Mouse (Mus musculus): ENCODE data around the gene Lca5. TPM values are rescaled to one million over a fixed set of nuclear protein-coding genes. Genes with fewer than 3 reads are reported as not detected.
A peak's percentile ranks its signal among the peaks of the same experiment; 100 is the strongest.

Lca5 gene
- polyA plus RNA-seq, 1 experiment from 2014 or later, result 10.9 TPM

DNA sequence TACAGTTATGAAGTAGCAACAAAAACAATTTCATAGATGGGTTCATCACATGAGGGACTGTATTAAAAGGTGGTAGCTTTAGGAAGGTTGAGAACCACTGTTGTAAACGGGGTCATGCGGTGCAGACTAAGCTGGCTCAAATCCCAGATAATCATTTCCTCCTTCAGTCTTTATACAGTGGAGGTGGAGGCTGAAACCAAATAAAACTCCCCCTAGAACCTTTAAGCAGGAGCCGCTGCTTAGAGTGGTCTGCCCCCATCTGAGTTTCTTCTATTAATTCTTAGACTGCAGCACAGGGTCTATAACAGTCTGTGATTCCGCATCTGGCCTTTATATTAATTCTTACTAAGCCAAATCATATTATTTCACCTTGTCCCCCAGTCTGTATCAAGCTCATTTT is 85.1 kb downstream of the Lca5 start:
- no peak for ATAC-seq (replicated peaks; ENCODE audit: low FRiP score, low read depth)
- peaks cover 6% of the 10 kb centered on the region; the same call in 1 of the 2 replicates for H3K4me1 ChIP-seq (replicated peaks; ENCODE audit: insufficient read depth, low read length)

DNA sequence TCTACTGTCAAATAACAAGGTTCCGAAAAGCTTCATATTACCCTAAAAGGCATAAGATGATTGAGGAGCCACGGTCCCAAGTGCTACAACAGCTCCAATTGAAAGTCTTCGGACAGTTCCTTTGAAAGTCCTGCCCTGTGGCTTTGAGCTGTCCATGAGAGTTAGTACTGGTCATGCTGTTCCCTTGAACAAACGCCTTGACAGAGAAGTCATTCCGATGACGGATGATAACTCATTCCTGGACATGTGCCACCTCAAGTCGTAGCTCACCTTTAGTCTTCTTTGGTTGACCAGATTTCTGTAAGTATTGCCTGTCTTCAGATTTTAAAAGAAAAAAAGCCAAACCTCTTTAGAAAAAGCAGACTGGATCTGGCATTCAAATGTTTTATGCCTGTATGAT is 87.6 kb downstream of the Lca5 start:
- no peak overlapping the region for H3K27ac ChIP-seq
- H3K9me3 ChIP-seq (replicated peaks; ENCODE audit: low read length), result no peaks in the 10 kb centered on the region
- 54% methylated on average over 7 of the region's 7 CpGs for whole genome bisulfite sequencing
- ATAC-seq (replicated peaks; ENCODE audit: low FRiP score, low read depth), result no peak
- H3K36me3 ChIP-seq (ENCODE audit: insufficient read depth, low read length), result no peaks in the 10 kb centered on the region
- no peaks in the 10 kb centered on the region for H3K27me3 ChIP-seq (ENCODE audit: insufficient read depth, low read length)
- no peak overlapping the region for H3K4me2 ChIP-seq (ENCODE audit: low read length)
- H3K4me1 ChIP-seq (replicated peaks; ENCODE audit: insufficient read depth, low read length), result peaks cover 11% of the 10 kb centered on the region
- no peak for DNase-seq (ENCODE audit: low spot score)
- no peak for TF ChIP-seq CTCF (IDR thresholded peaks at IDR 0.05; ENCODE audit: low read depth)
- no peak overlapping the region for H3K9ac ChIP-seq (ENCODE audit: low read depth, low read length)
- no peak overlapping the region for H3K4me3 ChIP-seq (replicated peaks; ENCODE audit: low read depth, low read length)

More for the DNA sequence above, 85.1 kb downstream of the Lca5 start:
- no peak for TF ChIP-seq CTCF (IDR thresholded peaks at IDR 0.05; ENCODE audit: low read depth)
- no peak overlapping the region for H3K27ac ChIP-seq
- H3K4me2 ChIP-seq (ENCODE audit: low read length), result no peak overlapping the region
- H3K9ac ChIP-seq (ENCODE audit: low read depth, low read length), result no peak overlapping the region
- no peaks in the 10 kb centered on the region for H3K27me3 ChIP-seq (ENCODE audit: insufficient read depth, low read length)
- 50% methylated on average over 4 of the region's 4 CpGs for WGBS
- no peak overlapping the region for H3K4me3 ChIP-seq (replicated peaks; ENCODE audit: low read depth, low read length)
- no peaks in the 10 kb centered on the region for H3K9me3 ChIP-seq (replicated peaks; ENCODE audit: low read length)
- no peaks in the 10 kb centered on the region for H3K36me3 ChIP-seq (ENCODE audit: insufficient read depth, low read length)
- DNase-seq (ENCODE audit: low spot score), result peak; percentile 33

DNA sequence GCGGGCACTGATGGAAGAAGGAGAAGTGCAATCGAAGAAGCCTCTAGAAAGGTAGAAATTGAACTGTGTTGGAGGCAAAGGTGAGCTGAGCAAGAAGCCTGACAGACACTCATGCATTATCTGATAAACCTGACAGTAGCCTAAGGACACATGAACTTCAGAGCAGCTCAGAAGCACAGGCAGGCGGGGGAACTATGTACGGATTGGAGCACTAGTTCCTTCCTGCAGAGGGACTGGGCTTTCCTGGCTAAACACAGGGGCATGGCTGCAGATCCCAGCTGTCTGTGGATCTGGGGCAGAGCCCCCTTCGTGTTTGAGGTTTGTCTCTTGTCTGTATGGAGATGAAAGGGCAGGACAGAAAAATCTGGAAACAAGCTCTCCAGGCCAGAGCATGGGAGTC is 89.8 kb downstream of the Lca5 start:
- no peaks in the 10 kb centered on the region for H3K27me3 ChIP-seq (ENCODE audit: insufficient read depth, low read length)
- H3K4me3 ChIP-seq (replicated peaks; ENCODE audit: low read depth, low read length), result no peak overlapping the region
- no peaks in the 10 kb centered on the region for H3K9me3 ChIP-seq (replicated peaks; ENCODE audit: low read length)
- H3K27ac ChIP-seq, result peak overlapping the region; percentile 74
- DNase-seq (ENCODE audit: low spot score) (peak; percentile 36), ATAC-seq (replicated peaks; ENCODE audit: low FRiP score, low read depth) (no peak; the same call in 1 of the 2 replicates)
- 47% methylated on average over 5 of the region's 5 CpGs for WGBS
- H3K36me3 ChIP-seq (ENCODE audit: insufficient read depth, low read length), result no peaks in the 10 kb centered on the region
- H3K9ac ChIP-seq (ENCODE audit: low read depth, low read length), result no peak overlapping the region
- no peak for TF ChIP-seq CTCF (IDR thresholded peaks at IDR 0.05; ENCODE audit: low read depth)
- no peak overlapping the region for H3K4me2 ChIP-seq (ENCODE audit: low read length)
- H3K4me1 ChIP-seq (replicated peaks; ENCODE audit: insufficient read depth, low read length), result peaks cover 11% of the 10 kb centered on the region

DNA sequence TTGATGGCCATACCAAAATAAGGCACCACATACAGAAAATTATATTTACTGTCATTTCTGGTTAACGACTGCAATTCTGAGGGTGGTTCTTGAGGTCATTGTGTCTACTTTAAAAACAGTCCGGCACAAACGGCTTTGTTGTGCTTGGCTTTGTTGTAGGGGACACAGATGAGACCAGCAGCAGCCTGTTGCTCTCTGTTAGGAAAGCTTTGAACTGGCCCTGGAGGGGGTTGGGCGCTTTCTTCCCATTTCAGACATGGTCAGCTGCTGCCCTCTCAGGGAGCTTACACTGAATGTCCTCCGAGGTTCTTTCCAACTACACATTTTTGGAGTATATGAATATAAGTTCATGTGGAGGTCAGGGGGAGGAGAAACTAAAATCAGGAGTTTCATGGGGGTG is 90.3 kb downstream of the Lca5 start:
- Histone ChIP-seq H3K9ac (ENCODE audit: low read depth, low read length) (no peak overlapping the region), H3K4me3 (replicated peaks; ENCODE audit: low read depth, low read length) (no peak overlapping the region), H3K27me3 (ENCODE audit: insufficient read depth, low read length) (no peaks in the 10 kb centered on the region), H3K36me3 (ENCODE audit: insufficient read depth, low read length) (no peaks in the 10 kb centered on the region), H3K4me1 (replicated peaks; ENCODE audit: insufficient read depth, low read length) (peaks cover 11% of the 10 kb centered on the region), H3K27ac (no peak overlapping the region), H3K4me2 (ENCODE audit: low read length) (no peak overlapping the region), H3K9me3 (replicated peaks; ENCODE audit: low read length) (no peaks in the 10 kb centered on the region)
- DNase-seq (ENCODE audit: low spot score), result peak; percentile 94
- peak; percentile 55 for TF ChIP-seq CTCF (IDR thresholded peaks at IDR 0.05; ENCODE audit: low read depth)
- peak; percentile 72; the same call in 1 of the 2 replicates for ATAC-seq (replicated peaks; ENCODE audit: low FRiP score, low read depth)
- WGBS, result 10% methylated on average over 5 of the region's 5 CpGs

DNA sequence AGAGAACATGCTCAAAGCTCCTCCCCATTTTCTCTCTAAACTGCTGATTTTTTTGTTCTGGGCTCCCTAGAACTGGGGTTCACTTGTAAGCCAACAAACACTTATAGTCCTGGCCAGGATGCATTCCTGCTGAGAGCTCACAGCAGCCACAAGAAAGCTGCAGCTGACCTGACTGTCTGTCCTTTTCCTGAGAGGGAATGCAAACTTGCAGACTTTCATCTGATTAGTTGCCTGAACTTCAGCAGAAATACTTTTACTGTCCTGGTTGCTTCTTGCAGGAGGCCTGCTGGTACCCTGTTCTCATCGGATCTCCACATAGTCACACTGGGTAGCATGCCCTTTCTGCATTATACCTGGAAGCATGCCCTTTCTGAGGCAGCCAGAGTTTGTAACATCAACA is 91.0 kb downstream of the Lca5 start:
- 10% methylated on average over 1 of the region's 1 CpGs for WGBS
- ATAC-seq (replicated peaks; ENCODE audit: low FRiP score, low read depth) (no peak), DNase-seq (ENCODE audit: low spot score) (peak; percentile 59)
- Histone ChIP-seq H3K27me3 (ENCODE audit: insufficient read depth, low read length) (no peaks in the 10 kb centered on the region), H3K9ac (ENCODE audit: low read depth, low read length) (no peak overlapping the region), H3K27ac (peak overlapping the region; percentile 69), H3K36me3 (ENCODE audit: insufficient read depth, low read length) (no peaks in the 10 kb centered on the region), H3K4me3 (replicated peaks; ENCODE audit: low read depth, low read length) (no peak overlapping the region), H3K9me3 (replicated peaks; ENCODE audit: low read length) (no peaks in the 10 kb centered on the region), H3K4me1 (replicated peaks; ENCODE audit: insufficient read depth, low read length) (peaks cover 11% of the 10 kb centered on the region), H3K4me2 (ENCODE audit: low read length) (no peak overlapping the region)
- no peak for TF ChIP-seq CTCF (IDR thresholded peaks at IDR 0.05; ENCODE audit: low read depth)

DNA sequence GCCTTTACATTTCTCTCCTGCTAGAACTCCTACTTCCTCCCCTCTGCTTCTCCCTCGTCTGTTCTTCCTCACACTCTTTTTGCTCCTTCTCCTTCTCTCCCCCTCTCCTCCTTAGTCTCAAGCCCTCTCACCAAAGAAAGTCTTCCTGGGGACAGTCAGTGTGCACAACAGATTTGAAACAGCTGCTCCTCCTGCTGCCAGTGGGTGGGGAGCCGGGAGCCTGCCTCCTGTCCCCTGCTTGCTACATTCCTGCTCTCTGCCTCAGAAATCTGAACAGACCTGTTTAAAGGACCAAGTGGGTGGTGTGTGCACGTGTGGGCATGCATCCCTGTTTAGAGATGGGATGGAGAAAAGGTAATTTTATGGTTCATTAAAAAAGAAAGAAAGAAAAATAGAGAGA is 91.4 kb downstream of the Lca5 start:
- DNase-seq (ENCODE audit: low spot score) (peak; percentile 83), ATAC-seq (replicated peaks; ENCODE audit: low FRiP score, low read depth) (0 out of 2 replicates have a peak, but pooled peaks have one; percentile 26)
- H3K9ac ChIP-seq (ENCODE audit: low read depth, low read length), result 0 out of 2 replicates have a peak overlapping the region, but pooled peaks have one; percentile 3
- no peak overlapping the region for H3K4me2 ChIP-seq (ENCODE audit: low read length)
- peak overlapping the region; percentile 69 for H3K27ac ChIP-seq
- H3K4me3 ChIP-seq (replicated peaks; ENCODE audit: low read depth, low read length), result no peak overlapping the region
- no peak for TF ChIP-seq CTCF (IDR thresholded peaks at IDR 0.05; ENCODE audit: low read depth)
- no peaks in the 10 kb centered on the region for H3K27me3 ChIP-seq (ENCODE audit: insufficient read depth, low read length)
- H3K4me1 ChIP-seq (replicated peaks; ENCODE audit: insufficient read depth, low read length), result peaks cover 11% of the 10 kb centered on the region
- WGBS, result 8% methylated on average over 3 of the region's 3 CpGs
- no peaks in the 10 kb centered on the region for H3K36me3 ChIP-seq (ENCODE audit: insufficient read depth, low read length)
- no peaks in the 10 kb centered on the region for H3K9me3 ChIP-seq (replicated peaks; ENCODE audit: low read length)

DNA sequence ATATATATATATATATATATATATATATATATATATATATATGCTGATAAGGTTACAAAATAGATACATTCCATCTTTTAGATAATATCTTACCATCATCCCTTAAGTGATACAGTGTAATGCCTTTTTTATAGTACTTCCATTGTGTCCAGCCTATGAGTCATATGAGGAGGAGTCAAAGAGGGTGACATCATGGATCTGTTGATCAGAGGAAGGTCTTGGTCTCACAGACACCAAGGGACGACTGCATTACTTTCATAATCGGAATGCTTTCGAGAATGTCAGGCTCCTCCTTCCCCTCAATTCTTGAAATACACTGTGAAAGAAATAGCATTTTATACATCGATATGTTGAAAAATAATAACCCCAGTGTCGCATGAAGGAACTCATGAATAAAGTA is 93.4 kb downstream of the Lca5 start:
- no peak overlapping the region for H3K4me3 ChIP-seq (replicated peaks; ENCODE audit: low read depth, low read length)
- H3K9me3 ChIP-seq (replicated peaks; ENCODE audit: low read length), result no peaks in the 10 kb centered on the region
- no peak overlapping the region for H3K4me2 ChIP-seq (ENCODE audit: low read length)
- no peaks in the 10 kb centered on the region for H3K27me3 ChIP-seq (ENCODE audit: insufficient read depth, low read length)
- 91% methylated on average over 5 of the region's 5 CpGs for WGBS
- no peak for TF ChIP-seq CTCF (IDR thresholded peaks at IDR 0.05; ENCODE audit: low read depth)
- no peak overlapping the region for H3K9ac ChIP-seq (ENCODE audit: low read depth, low read length)
- peaks cover 11% of the 10 kb centered on the region for H3K4me1 ChIP-seq (replicated peaks; ENCODE audit: insufficient read depth, low read length)
- H3K27ac ChIP-seq, result no peak overlapping the region
- DNase-seq (ENCODE audit: low spot score) (no peak), ATAC-seq (replicated peaks; ENCODE audit: low FRiP score, low read depth) (no peak)
- no peaks in the 10 kb centered on the region for H3K36me3 ChIP-seq (ENCODE audit: insufficient read depth, low read length)
